Mouse (Mus musculus) lung, embryonic 16.5 days (tissue): ENCODE measurements around the gene H60b. TPM values are rescaled to one million over a fixed set of nuclear protein-coding genes. Genes with fewer than 3 reads are reported as not detected.
"Not testable (repeated sequence)": the region's sequence is repeated elsewhere in the genome, so short reads cannot be mapped to it uniquely, and the experiment has no call there.

Experiments used
- ATAC-seq: fragments of 200-750 bp; cut with Nextera tagmentation; 2 replicates; pipeline ENCODE4 v1.8.0; 2017; ENCODE audit warnings: low read depth, mild to moderate bottlenecking, moderate library complexity
- H3K27ac ChIP-seq: fragments of 300-500 bp; sonication (generic); 2 replicates; pipeline ENCODE4 v1.5.1; 2014; ENCODE audit warnings: mild to moderate bottlenecking, control low read depth, low read length
- H3K27me3 ChIP-seq: fragments of 300-500 bp; sonication (generic); 2 replicates; pipeline ENCODE4 v1.6.1; 2014; ENCODE audit warnings: low read depth, low read length, mixed read lengths; ENCODE audit not compliant: control insufficient read depth, insufficient read depth
- H3K36me3 ChIP-seq: fragments of 300-500 bp; sonication (generic); 2 replicates; pipeline ENCODE4 v1.6.1; 2014; ENCODE audit warnings: low read length; ENCODE audit not compliant: control insufficient read depth, insufficient read depth
- H3K4me1 ChIP-seq: fragments of 300-500 bp; sonication (generic); replicated peaks from 2 replicates; pipeline ENCODE4 v1.6.1; 2014; ENCODE audit warnings: low read length, mixed read lengths; ENCODE audit not compliant: control insufficient read depth, insufficient read depth
- H3K4me2 ChIP-seq: fragments of 300-500 bp; sonication (generic); 2 replicates; pipeline ENCODE4 v1.6.1; 2014; ENCODE audit warnings: low read depth, low read length, control low read depth
- H3K4me3 ChIP-seq: fragments of 300-500 bp; sonication (generic); 2 replicates; pipeline ENCODE4 v1.5.1; 2014; ENCODE audit warnings: mild to moderate bottlenecking, low read length, control low read depth
- H3K9ac ChIP-seq: fragments of 300-500 bp; sonication (generic); 2 replicates; pipeline ENCODE4 v1.6.1; 2014; ENCODE audit warnings: low read length, control low read depth
- H3K9me3 ChIP-seq: fragments of 300-500 bp; sonication (generic); 2 replicates; pipeline ENCODE4 v1.6.1; 2016; ENCODE audit warnings: low read length; ENCODE audit not compliant: control insufficient read depth
- WGBS: fragments of 180-500 bp; shearing (Covaris S2); extraction: QIAGEN DNeasy Blood & Tissue Kit; methylation state at CpG from one replicate; pipeline ENCODE4 v1.1.7; 2014; 5-methylcytosine and 5-hydroxymethylcytosine counted together
- polyA plus RNA-seq: library from polyadenylated mRNA; unstranded; fragments of >200 nt; fragmentation: Nextera tagmentation; extraction: Ambion mirVana; gene quantifications from 2 replicates; pipeline ENCODE4 v1.2.1, GENCODE M21; 2015

The H60b gene
- polyA plus RNA-seq, 1 experiment from 2014 or later, result 0.99 TPM

GRCm38 (mm10) chr10:22270879-22271786, 112.7 kb downstream of the H60b start:
- H3K9me3 ChIP-seq, H3K4me1 ChIP-seq, ATAC-seq, H3K36me3 ChIP-seq, H3K9ac ChIP-seq, H3K27me3 ChIP-seq, H3K4me2 ChIP-seq, H3K27ac ChIP-seq, H3K4me3 ChIP-seq: not testable (repeated sequence)
- 48% methylated on average over 7 of the region's 8 CpGs for WGBS

GRCm38 (mm10) chr10:22272914-22273683, 114.7 kb downstream of the H60b start:
- H3K9ac ChIP-seq, result peak overlapping the region; percentile 62
- peak; percentile 86 for ATAC-seq

GRCm38 (mm10) chr10:22273684-22274305, 115.4 kb downstream of the H60b start:
- Histone ChIP-seq H3K9ac (peak overlapping the region; percentile 62), H3K36me3 (no peaks in the 10 kb centered on the region), H3K27me3 (peaks cover 3% of the 10 kb centered on the region), H3K4me2 (peak overlapping the region; percentile 94), H3K27ac (no peak overlapping the region), H3K9me3 (no peaks in the 10 kb centered on the region), H3K4me3 (peak overlapping the region; percentile 58), H3K4me1 (peaks cover 3% of the 10 kb centered on the region; the same call in 1 of the 2 replicates)
- peak; percentile 40; the same call in 1 of the 2 replicates for ATAC-seq
- under 1% methylated on average over 41 of the region's 41 CpGs for WGBS

More at GRCm38 (mm10) chr10:22272914-22273683, 114.7 kb downstream of the H60b start:
- H3K9me3 ChIP-seq, H3K4me1 ChIP-seq, H3K36me3 ChIP-seq, H3K27me3 ChIP-seq, H3K27ac ChIP-seq: not testable (repeated sequence)
- H3K4me3 ChIP-seq, result peak overlapping the region; percentile 58
- WGBS, result 2% methylated on average over 35 of the region's 37 CpGs
- H3K4me2 ChIP-seq, result peak overlapping the region; percentile 94

GRCm38 (mm10) chr10:22274445-22275057, 116.2 kb downstream of the H60b start:
- ATAC-seq, result peak; percentile 23; the same call in 1 of the 2 replicates
- Histone ChIP-seq H3K36me3 (no peaks in the 10 kb centered on the region), H3K27me3 (peaks cover 3% of the 10 kb centered on the region), H3K27ac (no peak overlapping the region), H3K4me3 (peak overlapping the region; percentile 58), H3K9ac (no peak overlapping the region), H3K9me3 (no peaks in the 10 kb centered on the region), H3K4me2 (peak overlapping the region; percentile 94), H3K4me1 (peaks cover 3% of the 10 kb centered on the region; the same call in 1 of the 2 replicates)
- WGBS, result 9% methylated on average over 19 of the region's 19 CpGs

- not testable (repeated sequence) for H3K4me3 ChIP-seq, H3K4me2 ChIP-seq, H3K9ac ChIP-seq, H3K27ac ChIP-seq, H3K4me1 ChIP-seq, H3K27me3 ChIP-seq, H3K36me3 ChIP-seq, H3K9me3 ChIP-seq, ATAC-seq
- 88% methylated on average over 2 of the region's 2 CpGs for WGBS
Observed at GRCm38 (mm10) chr10:22278468-22278867, 120.1 kb downstream of the H60b start.

- H3K4me1 ChIP-seq, result no peaks in the 10 kb centered on the region
- H3K9me3 ChIP-seq, result no peaks in the 10 kb centered on the region
- H3K36me3 ChIP-seq, result no peaks in the 10 kb centered on the region
- H3K4me2 ChIP-seq, result no peak overlapping the region
- no peak overlapping the region for H3K4me3 ChIP-seq
- WGBS, result 44% methylated on average over 6 of the region's 6 CpGs
- no peak overlapping the region for H3K27ac ChIP-seq
- no peak for ATAC-seq
- H3K27me3 ChIP-seq, result no peaks in the 10 kb centered on the region
- no peak overlapping the region for H3K9ac ChIP-seq
Observed at GRCm38 (mm10) chr10:22282816-22283215, 124.4 kb downstream of the H60b start.

GRCm38 (mm10) chr10:22295676-22296075, 137.3 kb downstream of the H60b start:
- H3K9me3 ChIP-seq, result no peaks in the 10 kb centered on the region
- 36% methylated on average over 1 of the region's 1 CpGs for WGBS
- no peak for ATAC-seq
- no peak overlapping the region for H3K4me2 ChIP-seq
- no peaks in the 10 kb centered on the region for H3K4me1 ChIP-seq
- no peaks in the 10 kb centered on the region for H3K36me3 ChIP-seq
- H3K27ac ChIP-seq, result no peak overlapping the region
- H3K9ac ChIP-seq, result no peak overlapping the region
- no peaks in the 10 kb centered on the region for H3K27me3 ChIP-seq
- no peak overlapping the region for H3K4me3 ChIP-seq

GRCm38 (mm10) chr10:22297033-22297762, 138.8 kb downstream of the H60b start:
- Histone ChIP-seq H3K4me2 (no peak overlapping the region), H3K4me3 (no peak overlapping the region), H3K9me3 (no peaks in the 10 kb centered on the region), H3K9ac (no peak overlapping the region), H3K4me1 (no peaks in the 10 kb centered on the region), H3K27ac (no peak overlapping the region), H3K27me3 (no peaks in the 10 kb centered on the region), H3K36me3 (no peaks in the 10 kb centered on the region)
- WGBS, result 59% methylated on average over 5 of the region's 5 CpGs
- ATAC-seq, result no peak
